ENCODE assay signal across 27 mouse cellular contexts in genomic region chr14:48167020-48167419, GRCm38 (mm10).
"Had no signal": no experiment of that assay in that cellular context is flagged by ENCODE, and none has a peak within 500 bp of the region (broad histone marks: within the 10 kb centered on the region; RNA-seq: fewer than 3 reads in every experiment).

No protein-coding gene starts in this region.

- H3K4me3 ChIP-seq: limb, embryonic 10.5 days; limb, embryonic 12.5 days; limb, embryonic 13.5 days; limb, embryonic 15.5 days; liver, embryonic 12.5 days; liver, embryonic 13.5 days; liver, embryonic 15.5 days; lung, embryonic 15.5 days; megakaryocyte, embryonic 14.5 days; midbrain, embryonic 10.5 days; midbrain, embryonic 12.5 days; midbrain, embryonic 13.5 days; midbrain, embryonic 15.5 days; myocyte; neural tube, embryonic 12.5 days had no signal

- ATAC-seq: liver, embryonic 12.5 days; lung, postnatal 0 days; midbrain, embryonic 13.5 days; midbrain, embryonic 15.5 days; midbrain, embryonic 16.5 days had no signal

- H3K27ac ChIP-seq: limb, embryonic 10.5 days; limb, embryonic 12.5 days; limb, embryonic 13.5 days; limb, embryonic 15.5 days; liver, embryonic 12.5 days; liver, embryonic 13.5 days; liver, embryonic 14.5 days; liver, embryonic 15.5 days; lung, embryonic 15.5 days; macrophage; midbrain, embryonic 10.5 days; midbrain, embryonic 12.5 days; midbrain, embryonic 13.5 days; midbrain, embryonic 15.5 days; neural tube, embryonic 12.5 days had no signal

- H3K4me1 ChIP-seq: liver, embryonic 12.5 days; liver, embryonic 13.5 days; liver, embryonic 15.5 days; megakaryocyte, embryonic 14.5 days had no signal

- DNase-seq: liver, embryonic 13.5 days; lung, adult 18-20 months; lung, adult 2 months; lung, embryonic 14.5 days; lung, postnatal 14 days; lung, postnatal 36 days; midbrain, embryonic 14.5 days had no signal

- H3K36me3 ChIP-seq: limb, embryonic 15.5 days; liver, embryonic 12.5 days; liver, embryonic 13.5 days; liver, embryonic 15.5 days; lung, embryonic 15.5 days; midbrain, embryonic 12.5 days; midbrain, embryonic 13.5 days; midbrain, embryonic 15.5 days; neural tube, embryonic 12.5 days had no signal

- H3K9ac ChIP-seq: limb, embryonic 12.5 days; limb, embryonic 13.5 days; limb, embryonic 15.5 days; liver, embryonic 12.5 days; liver, embryonic 13.5 days; liver, embryonic 14.5 days; liver, embryonic 15.5 days; lung, embryonic 14.5 days; lung, embryonic 15.5 days; midbrain, embryonic 12.5 days; midbrain, embryonic 13.5 days; midbrain, embryonic 15.5 days; neural tube, embryonic 12.5 days had no signal

- H3K9me3 ChIP-seq: limb, embryonic 10.5 days; limb, embryonic 12.5 days; limb, embryonic 13.5 days; limb, embryonic 15.5 days; liver, embryonic 12.5 days; liver, embryonic 13.5 days; liver, embryonic 15.5 days; lung, embryonic 15.5 days; midbrain, embryonic 10.5 days; midbrain, embryonic 12.5 days; midbrain, embryonic 13.5 days; midbrain, embryonic 15.5 days; neural tube, embryonic 12.5 days had no signal

- H3K27me3 ChIP-seq: limb, embryonic 12.5 days; limb, embryonic 13.5 days; limb, embryonic 15.5 days; liver, embryonic 12.5 days; liver, embryonic 13.5 days; liver, embryonic 15.5 days; lung, embryonic 15.5 days; megakaryocyte, embryonic 14.5 days; midbrain, embryonic 12.5 days; midbrain, embryonic 13.5 days; midbrain, embryonic 15.5 days; neural tube, embryonic 12.5 days had no signal

- H3K4me2 ChIP-seq: limb, embryonic 12.5 days; limb, embryonic 13.5 days; limb, embryonic 15.5 days; liver, embryonic 11.5 days; liver, embryonic 12.5 days; liver, embryonic 13.5 days; liver, embryonic 15.5 days; lung, embryonic 14.5 days; lung, embryonic 15.5 days; midbrain, embryonic 11.5 days; midbrain, embryonic 12.5 days; midbrain, embryonic 13.5 days; midbrain, embryonic 15.5 days; neural tube, embryonic 12.5 days had no signal
